Mouse (Mus musculus) CD8-positive naive resting alpha-beta T cell, adult 2 months (primary cell): ENCODE results near the gene Spi1.

Source experiments
- DNase-seq, 2 experiments: peaks; one replicate each; pipeline ENCODE4 v3.0.0; 2022; ENCODE audit warnings: low read depth in 2 of 2, low spot score in 2 of 2

Spi1 gene

DNA sequence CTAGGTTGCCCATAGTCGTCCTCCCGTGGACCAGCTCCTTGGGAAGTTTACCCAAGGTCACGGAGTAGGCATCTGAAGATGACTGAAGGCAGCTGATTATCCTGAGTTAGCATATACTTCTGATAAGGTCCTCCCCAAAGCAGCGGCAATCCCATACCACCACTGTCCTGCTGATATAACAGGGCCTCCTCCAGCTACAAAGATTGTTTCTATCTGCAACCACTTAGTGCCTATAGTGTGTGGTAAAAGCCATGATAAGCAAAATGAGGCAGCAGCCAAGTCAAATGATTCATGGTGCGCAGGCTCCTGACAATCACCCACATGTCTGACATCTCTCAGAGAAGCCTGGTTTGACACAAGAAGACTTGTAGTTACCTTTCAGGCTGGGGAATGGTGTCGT, 82.8 kb downstream of the Spi1 start:
- DNase-seq: no peak
